Mouse (Mus musculus) intestine, embryonic 16.5 days (tissue): Measurements from ENCODE around the gene Slc43a1. TPM values are rescaled to one million over a fixed set of nuclear protein-coding genes. Genes with fewer than 3 reads are reported as not detected.

Experiments used
- ATAC-seq: fragments of 200-750 bp; cut with Nextera tagmentation; 2 replicates; pipeline ENCODE4 v1.8.0; 2017; ENCODE audit warnings: moderate TSS enrichment, moderate library complexity
- H3K27ac ChIP-seq: fragments of 300-500 bp; sonication (generic); 2 replicates; pipeline ENCODE4 v1.5.1; 2014; ENCODE audit warnings: mild to moderate bottlenecking, low read length
- H3K27me3 ChIP-seq: fragments of 300-500 bp; sonication (generic); replicated peaks from 2 replicates; pipeline ENCODE4 v1.6.1; 2014; ENCODE audit warnings: low read length, control low read depth, mixed read lengths; ENCODE audit not compliant: control insufficient read depth, insufficient read depth
- H3K36me3 ChIP-seq: fragments of 300-500 bp; sonication (generic); 2 replicates; pipeline ENCODE4 v1.6.1; 2014; ENCODE audit warnings: low read length, control low read depth; ENCODE audit not compliant: control insufficient read depth, insufficient read depth
- H3K4me1 ChIP-seq: fragments of 300-500 bp; sonication (generic); 2 replicates; pipeline ENCODE4 v1.6.1; 2014; ENCODE audit warnings: low read length, control low read depth, mixed read lengths; ENCODE audit not compliant: control insufficient read depth, insufficient read depth
- H3K4me2 ChIP-seq: fragments of 300-500 bp; sonication (generic); 2 replicates; pipeline ENCODE4 v1.6.1; 2014; ENCODE audit warnings: low read depth, low read length, control low read depth
- H3K4me3 ChIP-seq: fragments of 300-500 bp; sonication (generic); 2 replicates; pipeline ENCODE4 v1.5.1; 2014; ENCODE audit warnings: mild to moderate bottlenecking, low read length
- H3K9ac ChIP-seq: fragments of 300-500 bp; sonication (generic); 2 replicates; pipeline ENCODE4 v1.6.1; 2014; ENCODE audit warnings: low read depth, low read length
- H3K9me3 ChIP-seq: fragments of 300-500 bp; sonication (generic); 2 replicates; pipeline ENCODE4 v1.6.1; 2016; ENCODE audit warnings: low read length, control low read depth; ENCODE audit not compliant: control insufficient read depth
- WGBS: fragments of 180-500 bp; shearing (Covaris S2); extraction: QIAGEN DNeasy Blood & Tissue Kit; methylation state at CpG from one replicate; pipeline ENCODE4 v1.1.7; 2014; 5-methylcytosine and 5-hydroxymethylcytosine counted together
- polyA plus RNA-seq: library from polyadenylated mRNA; unstranded; fragments of >200 nt; fragmentation: Nextera tagmentation; extraction: Ambion mirVana; gene quantifications from 2 replicates; pipeline ENCODE4 v1.2.1, GENCODE M21; 2015

Slc43a1 gene
- polyA plus RNA-seq, 1 experiment from 2014 or later: 14.6 TPM

DNA sequence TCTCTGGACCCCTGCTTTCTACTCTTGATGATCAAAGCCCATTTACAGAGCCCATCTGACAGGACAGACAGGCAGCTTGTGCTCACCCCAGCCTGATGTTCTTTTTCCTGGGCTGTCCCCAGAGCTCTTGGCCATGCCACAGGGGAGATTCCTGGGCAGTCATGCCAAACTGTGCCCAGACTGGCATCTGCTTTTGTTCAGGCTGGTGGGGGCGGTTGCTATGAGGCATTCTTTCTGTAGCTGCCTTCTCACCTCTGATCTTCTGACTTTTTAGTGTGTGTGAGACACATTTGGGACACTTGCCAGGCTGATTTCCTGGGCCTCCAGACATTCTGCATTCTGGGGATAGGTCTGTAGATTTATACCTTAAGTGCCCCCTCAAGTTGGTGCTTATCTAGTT, 19.9 kb downstream of the Slc43a1 start:
- Histone ChIP-seq H3K4me2 (no peak overlapping the region), H3K9me3 (no peaks in the 10 kb centered on the region), H3K4me3 (no peak overlapping the region), H3K4me1 (no peaks in the 10 kb centered on the region), H3K27me3 (no peaks in the 10 kb centered on the region), H3K27ac (no peak overlapping the region), H3K9ac (no peak overlapping the region), H3K36me3 (peaks cover 11% of the 10 kb centered on the region)
- WGBS: 93% methylated on average over 1 of the region's 1 CpGs
- no peak for ATAC-seq

- WGBS: 84% methylated on average over 7 of the region's 7 CpGs
- H3K27me3 ChIP-seq: no peaks in the 10 kb centered on the region
- H3K4me3 ChIP-seq: no peak overlapping the region
These were observed 21.5 kb downstream of the Slc43a1 start for GRCm38 (mm10) chr2:84859991-84860780.

DNA sequence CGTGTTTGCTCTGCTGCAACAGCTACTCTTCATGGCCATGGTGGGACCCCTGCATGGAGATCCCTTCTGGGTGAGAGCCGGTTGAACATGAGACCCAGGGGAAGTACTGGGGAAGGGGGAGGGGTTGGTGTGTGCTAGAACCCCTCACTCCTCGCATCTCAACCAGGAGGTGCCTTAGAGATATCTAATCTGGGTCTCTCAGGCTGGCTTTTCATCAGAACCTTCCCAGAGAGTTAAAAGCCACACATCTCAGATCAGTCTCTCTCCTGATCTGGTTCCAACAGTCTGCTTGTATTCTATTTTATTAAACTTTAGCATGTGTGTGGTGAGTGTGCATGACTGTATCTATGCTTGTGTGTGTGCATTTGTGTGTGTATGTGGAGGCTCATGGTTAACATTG, 22.8 kb downstream of the Slc43a1 start:
- Histone ChIP-seq H3K9me3 (no peaks in the 10 kb centered on the region), H3K9ac (no peak overlapping the region), H3K36me3 (peaks cover 11% of the 10 kb centered on the region), H3K4me2 (no peak overlapping the region), H3K27me3 (peaks cover 8% of the 10 kb centered on the region), H3K27ac (no peak overlapping the region), H3K4me1 (peaks cover 10% of the 10 kb centered on the region), H3K4me3 (no peak overlapping the region)
- WGBS: 78% methylated on average over 3 of the region's 3 CpGs
- no peak for ATAC-seq

More at GRCm38 (mm10) chr2:84859991-84860780, 21.5 kb downstream of the Slc43a1 start:
- Histone ChIP-seq H3K9ac (no peak overlapping the region), H3K27ac (no peak overlapping the region), H3K36me3 (peaks cover 11% of the 10 kb centered on the region), H3K4me1 (no peaks in the 10 kb centered on the region), H3K4me2 (no peak overlapping the region), H3K9me3 (no peaks in the 10 kb centered on the region)
- ATAC-seq: no peak

DNA sequence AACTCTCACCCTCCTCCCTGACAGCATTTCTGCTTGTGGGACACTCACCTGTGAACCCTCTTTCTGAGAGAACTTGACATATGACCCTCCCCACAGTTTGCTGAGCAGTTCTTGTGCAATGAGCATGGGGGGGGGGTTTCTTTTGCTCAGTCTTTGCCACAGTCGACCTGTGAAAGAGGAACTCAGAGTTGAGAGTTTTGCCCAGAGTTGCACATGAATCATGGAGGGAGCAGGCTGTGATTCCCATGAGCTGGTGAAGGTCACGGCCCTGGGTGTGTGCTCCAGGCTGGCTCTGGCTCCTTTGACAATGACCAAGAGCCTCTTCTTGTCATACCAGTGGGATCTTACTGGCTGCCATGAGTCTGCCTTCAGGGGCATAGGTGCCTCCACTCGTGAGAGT, 23.6 kb downstream of the Slc43a1 start:
- ATAC-seq: no peak
- Histone ChIP-seq H3K36me3 (peaks cover 8% of the 10 kb centered on the region), H3K9me3 (no peaks in the 10 kb centered on the region), H3K4me2 (no peak overlapping the region), H3K27me3 (peaks cover 16% of the 10 kb centered on the region), H3K4me1 (peaks cover 11% of the 10 kb centered on the region), H3K4me3 (no peak overlapping the region), H3K27ac (no peak overlapping the region), H3K9ac (no peak overlapping the region)
- 75% methylated on average over 3 of the region's 3 CpGs for WGBS

- H3K4me1 ChIP-seq: peaks cover 11% of the 10 kb centered on the region
- ATAC-seq: peak; percentile 52
These were observed 27.2 kb downstream of the Slc43a1 start for GRCm38 (mm10) chr2:84865616-84866571.

DNA sequence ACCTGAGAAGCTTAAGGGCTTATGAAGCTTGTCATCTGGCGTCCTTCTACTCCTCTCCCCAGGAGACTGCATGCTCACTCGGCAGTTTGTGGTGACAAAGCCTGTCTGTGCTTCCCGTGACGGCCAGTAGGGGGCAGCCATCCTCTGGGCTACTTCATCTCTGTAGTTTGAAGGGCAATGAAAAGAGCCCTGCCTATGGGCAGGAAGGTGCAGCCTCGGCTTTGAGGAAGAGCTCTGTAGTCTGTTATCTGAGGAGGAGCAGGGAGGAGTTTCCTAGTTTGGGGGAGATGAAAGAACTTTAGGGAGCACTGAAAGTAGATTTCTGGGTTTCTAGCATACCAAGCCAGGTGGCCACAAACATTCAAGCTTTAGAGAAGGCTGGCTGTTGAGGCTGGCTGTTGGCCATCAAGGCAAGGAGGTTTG, 29.9 kb downstream of the Slc43a1 start:
- no peak for ATAC-seq
- 8% methylated on average over 5 of the region's 5 CpGs for WGBS
- no peaks in the 10 kb centered on the region for H3K9me3 ChIP-seq

More at GRCm38 (mm10) chr2:84865616-84866571, 27.2 kb downstream of the Slc43a1 start:
- Histone ChIP-seq H3K9me3 (no peaks in the 10 kb centered on the region), H3K36me3 (peaks cover 4% of the 10 kb centered on the region), H3K4me3 (peak overlapping the region; percentile 40), H3K4me2 (peak overlapping the region; percentile 78), H3K9ac (peak overlapping the region; percentile 62), H3K27ac (no peak overlapping the region), H3K27me3 (peaks cover 35% of the 10 kb centered on the region)
- 2% methylated on average over 46 of the region's 47 CpGs for WGBS

GRCm38 (mm10) chr2:84868977-84869376, 30.3 kb downstream of the Slc43a1 start:
- H3K9ac ChIP-seq: no peak overlapping the region
- no peak overlapping the region for H3K27ac ChIP-seq
- no peak overlapping the region for H3K4me2 ChIP-seq
- 60% methylated on average over 2 of the region's 2 CpGs for WGBS
- H3K4me1 ChIP-seq: peaks cover 20% of the 10 kb centered on the region
- peaks cover 64% of the 10 kb centered on the region for H3K27me3 ChIP-seq
- ATAC-seq: no peak
- no peak overlapping the region for H3K4me3 ChIP-seq
- H3K9me3 ChIP-seq: no peaks in the 10 kb centered on the region
- no peaks in the 10 kb centered on the region for H3K36me3 ChIP-seq

More for the DNA sequence above, 29.9 kb downstream of the Slc43a1 start:
- no peak overlapping the region for H3K27ac ChIP-seq
- peaks cover 60% of the 10 kb centered on the region for H3K27me3 ChIP-seq
- no peaks in the 10 kb centered on the region for H3K36me3 ChIP-seq
- no peak overlapping the region for H3K4me3 ChIP-seq
- no peak overlapping the region for H3K4me2 ChIP-seq
- peaks cover 20% of the 10 kb centered on the region for H3K4me1 ChIP-seq
- H3K9ac ChIP-seq: no peak overlapping the region

DNA sequence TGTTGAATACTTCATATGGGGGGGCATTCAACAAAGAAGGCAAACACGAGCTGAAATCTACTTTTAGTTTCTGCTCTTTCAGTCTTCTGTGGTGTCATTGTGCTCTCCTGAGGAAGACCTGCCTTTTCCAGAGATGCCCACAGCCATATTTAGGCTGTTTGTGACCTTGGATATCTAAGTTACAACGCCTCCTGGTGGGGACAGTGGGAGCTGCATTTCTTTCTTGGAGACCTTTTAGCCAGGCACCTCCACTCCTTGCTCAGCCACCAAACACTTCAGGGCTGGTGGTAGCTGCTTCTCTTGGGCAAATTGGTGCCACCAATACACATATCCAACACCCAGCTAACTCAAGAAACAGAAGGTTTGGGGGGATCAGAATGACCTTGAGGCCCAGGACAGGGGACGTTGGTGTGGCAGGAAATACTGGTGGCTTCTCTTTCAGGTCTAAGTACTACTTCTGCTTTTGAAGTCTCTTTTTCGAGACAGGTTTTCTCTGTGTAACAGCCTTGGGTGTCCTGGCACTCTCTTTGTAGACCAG, 32.0 kb downstream of the Slc43a1 start:
- H3K36me3 ChIP-seq: no peaks in the 10 kb centered on the region
- no peaks in the 10 kb centered on the region for H3K9me3 ChIP-seq
- no peak overlapping the region for H3K27ac ChIP-seq
- ATAC-seq: no peak
- no peak overlapping the region for H3K4me3 ChIP-seq
- H3K4me1 ChIP-seq: peaks cover 17% of the 10 kb centered on the region
- peaks cover 78% of the 10 kb centered on the region for H3K27me3 ChIP-seq
- no peak overlapping the region for H3K4me2 ChIP-seq
- no peak overlapping the region for H3K9ac ChIP-seq
- WGBS: 64% methylated on average over 4 of the region's 4 CpGs

- 2% methylated on average over 71 of the region's 78 CpGs for WGBS
- H3K27me3 ChIP-seq: peaks cover 68% of the 10 kb centered on the region
These were observed 33.6 kb downstream of the Slc43a1 start for GRCm38 (mm10) chr2:84872105-84872716.

More at GRCm38 (mm10) chr2:84872105-84872716, 33.6 kb downstream of the Slc43a1 start:
- no peak overlapping the region for H3K27ac ChIP-seq
- no peaks in the 10 kb centered on the region for H3K36me3 ChIP-seq
- peak overlapping the region; percentile 97 for H3K4me2 ChIP-seq
- peak; percentile 63 for ATAC-seq
- H3K4me1 ChIP-seq: peaks cover 9% of the 10 kb centered on the region
- peak overlapping the region; percentile 55 for H3K4me3 ChIP-seq
- H3K9ac ChIP-seq: peak overlapping the region; percentile 55
- H3K9me3 ChIP-seq: no peaks in the 10 kb centered on the region
